Mouse (Mus musculus) monocyte, adult 59 days (primary cell): ENCODE data around the gene Dnpep. TPM values are rescaled to one million over a fixed set of nuclear protein-coding genes. Genes with fewer than 3 reads are reported as not detected.

Experiments used
- total RNA-seq, 2 experiments: library from RNA; stranded (reverse); gene quantifications; one replicate each; pipeline ENCODE4 v1.2.4; 2023

Gene Dnpep
- 10 to 100 TPM; 39.5 to 46.6 TPM for total RNA-seq

DNA sequence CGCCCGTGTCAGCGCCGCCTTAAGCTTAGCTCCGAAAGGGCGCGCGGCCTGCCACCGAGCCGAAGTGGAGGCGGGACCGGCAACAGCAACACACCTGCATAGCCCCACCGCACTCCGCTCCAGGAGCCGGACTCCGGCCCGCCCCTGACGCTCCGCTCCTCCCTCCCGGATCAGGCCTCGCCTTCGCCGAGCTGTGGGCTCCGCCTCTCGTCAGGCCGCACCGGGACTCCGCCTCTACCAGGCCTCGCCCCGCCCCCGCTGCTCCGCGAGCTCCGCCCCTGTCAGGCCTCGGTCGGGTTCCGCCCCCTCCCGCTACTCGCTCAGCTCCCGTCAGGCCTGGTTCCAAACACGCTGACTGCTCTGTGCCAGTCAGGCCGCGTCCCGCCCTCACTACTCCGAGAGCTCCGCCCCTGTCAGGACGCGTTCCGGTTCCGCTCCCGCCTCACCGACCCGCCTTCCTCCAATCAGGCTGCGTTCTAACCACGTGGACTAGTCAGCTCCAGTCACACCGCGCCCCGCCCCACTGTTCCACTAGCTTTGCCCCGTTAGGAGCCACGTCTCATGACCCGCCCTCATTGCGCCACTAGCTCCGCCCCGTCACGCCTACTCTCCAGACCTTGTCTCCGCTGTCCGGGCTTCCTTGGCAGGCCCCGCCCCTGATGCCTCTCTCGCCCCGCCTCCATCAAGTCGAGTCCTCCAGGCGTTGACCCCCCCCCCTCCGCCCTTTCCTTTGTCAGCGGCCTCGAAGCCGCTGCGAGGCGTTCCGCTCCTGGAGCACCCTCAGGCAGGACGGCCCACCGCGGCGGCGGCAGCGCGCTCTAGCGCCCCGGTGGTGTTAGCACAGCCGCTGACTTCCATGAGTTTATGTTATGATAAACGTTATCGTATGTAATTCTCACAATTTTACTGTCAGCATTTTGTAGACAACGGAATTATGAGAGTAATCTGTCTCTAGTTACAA is at the start of gene Dnpep:
Gene Dnpep, minus strand, starts transcription at position 750 of the 961 bp plus-strand sequence.

DNA sequence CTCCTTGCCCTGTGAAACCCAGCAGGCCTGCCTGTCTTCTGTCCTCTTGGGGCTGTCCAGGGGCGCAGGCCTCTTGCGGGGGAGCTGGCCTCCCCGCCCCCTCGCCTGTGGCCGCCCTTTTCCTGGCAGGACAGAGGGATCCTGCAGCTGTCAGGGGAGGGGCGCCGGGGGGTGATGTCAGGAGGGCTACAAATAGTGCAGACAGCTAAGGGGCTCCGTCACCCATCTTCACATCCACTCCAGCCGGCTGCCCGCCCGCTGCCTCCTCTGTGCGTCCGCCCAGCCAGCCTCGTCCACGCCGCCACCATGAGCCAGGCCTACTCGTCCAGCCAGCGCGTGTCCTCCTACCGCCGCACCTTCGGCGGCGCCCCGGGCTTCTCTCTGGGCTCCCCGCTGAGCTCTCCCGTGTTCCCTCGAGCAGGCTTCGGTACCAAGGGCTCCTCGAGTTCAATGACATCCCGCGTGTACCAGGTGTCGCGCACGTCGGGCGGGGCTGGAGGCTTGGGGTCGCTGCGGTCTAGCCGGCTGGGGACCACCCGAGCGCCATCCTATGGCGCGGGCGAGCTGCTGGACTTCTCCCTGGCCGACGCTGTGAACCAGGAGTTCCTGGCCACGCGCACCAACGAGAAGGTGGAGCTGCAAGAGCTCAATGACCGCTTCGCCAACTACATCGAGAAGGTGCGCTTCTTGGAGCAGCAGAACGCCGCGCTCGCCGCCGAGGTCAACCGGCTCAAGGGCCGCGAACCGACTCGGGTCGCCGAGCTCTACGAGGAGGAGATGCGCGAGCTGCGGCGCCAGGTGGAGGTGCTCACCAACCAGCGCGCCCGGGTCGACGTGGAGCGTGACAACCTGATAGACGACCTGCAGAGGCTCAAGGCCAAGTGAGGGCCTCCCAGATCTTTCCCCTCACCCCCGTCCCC is 42.6 kb upstream of the Dnpep start, which contains the start of gene Des:
Gene Des, plus strand, starts transcription at position 218 of the 920 bp plus-strand sequence.

DNA sequence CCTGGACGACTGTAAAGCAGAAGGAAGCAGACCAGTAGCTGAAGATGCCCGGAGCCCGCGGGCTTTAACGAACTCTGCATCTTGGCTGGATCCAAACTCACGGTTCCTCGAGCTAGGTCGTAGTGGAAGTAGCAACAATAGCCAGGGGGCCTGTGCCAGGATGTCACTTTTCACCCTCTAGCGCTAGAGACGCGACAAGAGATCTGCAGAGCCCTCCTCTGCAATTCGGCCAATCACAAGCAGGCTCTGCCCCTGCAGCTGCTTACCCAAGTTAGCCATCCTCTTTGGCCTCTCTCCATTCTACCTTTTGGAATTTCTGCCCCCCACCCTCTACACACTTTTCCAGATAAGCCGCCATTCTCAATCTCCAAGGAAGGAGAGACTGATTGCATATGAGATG is 39.6 kb downstream of the Dnpep start, which contains the start of gene Resp18:
Gene Resp18, minus strand, starts transcription at position 188 of the 400 bp plus-strand sequence.

DNA sequence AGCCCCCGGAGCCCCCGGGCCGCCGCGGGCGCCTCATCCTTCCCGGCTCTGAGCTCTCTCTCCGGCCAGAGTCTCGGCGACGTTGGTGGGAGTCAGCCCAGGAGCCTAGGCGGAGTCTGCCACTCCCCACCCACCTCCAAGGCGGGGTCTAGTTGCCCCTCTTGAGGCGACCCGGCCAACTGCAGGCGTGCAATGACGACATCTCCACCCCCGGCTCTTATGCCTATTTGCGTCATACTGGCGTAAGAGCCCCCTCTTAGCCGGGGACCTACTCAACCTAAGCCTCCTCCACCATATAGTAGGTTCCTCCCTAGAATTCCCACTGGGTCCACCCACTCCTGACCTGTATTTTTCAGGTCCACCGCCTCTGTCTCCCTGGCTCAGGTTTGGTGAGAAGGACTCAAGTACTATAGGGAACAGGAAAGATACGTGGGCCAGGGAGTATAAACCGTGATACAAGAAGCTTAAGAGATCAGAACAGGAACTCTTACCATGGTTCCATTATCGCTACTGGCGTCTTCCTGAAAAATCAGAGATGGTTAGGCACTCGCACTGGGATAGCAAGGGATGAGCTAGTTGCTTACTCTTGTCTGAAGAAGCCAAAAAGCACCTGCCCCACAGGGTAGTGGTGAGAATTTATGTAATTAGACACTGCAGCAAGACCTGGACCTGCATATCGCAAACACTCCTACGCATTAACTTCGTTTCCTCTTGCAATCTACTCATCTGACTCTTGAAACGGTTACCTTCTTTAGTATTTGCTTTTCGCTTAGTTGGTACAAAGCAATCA is 53.5 kb downstream of the Dnpep start, which contains the start of gene Ptprn:
Gene Ptprn, minus strand, starts transcription at position 412 of the 790 bp plus-strand sequence.

Other genes starting within 250 kb of the Dnpep start
- 1 to 10 TPM; 4.4 to 4.8 TPM for gene Nhej1, start 192.8 kb downstream of the Dnpep start, total RNA-seq
- 1 to 10 TPM; 1.2 TPM for gene Slc23a3, start 184.1 kb downstream of the Dnpep start, total RNA-seq
- gene Cnppd1, start 175.3 kb downstream of the Dnpep start, total RNA-seq: 100 to 1,000 TPM; 115 to 119 TPM
- gene Retreg2, start 175.2 kb downstream of the Dnpep start, total RNA-seq: 10 to 100 TPM; 66.3 to 67.3 TPM
- gene Zfand2b, start 149.3 kb downstream of the Dnpep start, total RNA-seq: 10 to 100 TPM; 46.1 to 59.1 TPM
- gene Abcb6, start 137.6 kb downstream of the Dnpep start, total RNA-seq: 1 to 10 TPM; 3.4 to 4.9 TPM
- gene Ankzf1, start 125.8 kb downstream of the Dnpep start, total RNA-seq: 10 to 100 TPM; 20.9 to 22.2 TPM
- 10 to 100 TPM; 51.1 to 58.9 TPM for gene Atg9a, start 125.8 kb downstream of the Dnpep start, total RNA-seq
- gene Glb1l, start 107.2 kb downstream of the Dnpep start, total RNA-seq: 10 to 100 TPM; 21.6 to 24.5 TPM
- 10 to 100 TPM; 84.4 to 86.3 TPM for gene Stk16, start 107.2 kb downstream of the Dnpep start, total RNA-seq
- 10 to 100 TPM; 66.8 to 88.0 TPM for gene Tuba4a, start 98.1 kb downstream of the Dnpep start, total RNA-seq
- not detected for gene A630095N17Rik, start 85.9 kb downstream of the Dnpep start, total RNA-seq
- gene Dnajb2, start 81.6 kb downstream of the Dnpep start, total RNA-seq: 10 to 100 TPM; 16.5 to 20.4 TPM
- not detected for gene Ptprn, start 53.5 kb downstream of the Dnpep start, total RNA-seq
- gene Resp18, start 39.6 kb downstream of the Dnpep start, total RNA-seq: not detected
- under 1 TPM in 1 of 2 experiments, not detected in 1; 0.42 TPM for gene Des, start 42.3 kb upstream of the Dnpep start, total RNA-seq
- gene Speg, start 57.3 kb upstream of the Dnpep start, total RNA-seq: not detected
- 10 to 100 TPM; 70.8 to 74.7 TPM for gene Gmppa, start 117.9 kb upstream of the Dnpep start, total RNA-seq
- not detected for gene Asic4, start 132.4 kb upstream of the Dnpep start, total RNA-seq
- gene Chpf, start 161.3 kb upstream of the Dnpep start, total RNA-seq: 1 to 10 TPM; 2.8 to 3.0 TPM
- gene Tmem198, start 161.5 kb upstream of the Dnpep start, total RNA-seq: under 1 TPM in 1 of 2 experiments, not detected in 1; 0.29 TPM
- gene Obsl1, start 188.5 kb upstream of the Dnpep start, total RNA-seq: not detected
- not detected for gene Inha, start 189.1 kb upstream of the Dnpep start, total RNA-seq
- 10 to 100 TPM; 68.5 to 73.7 TPM for gene Stk11ip, start 203.5 kb upstream of the Dnpep start, total RNA-seq
- under 1 TPM in 1 of 2 experiments, not detected in 1; 0.94 TPM for gene Slc4a3, start 228.3 kb upstream of the Dnpep start, total RNA-seq